Mouse (Mus musculus): ENCODE measurements around the gene Olfm1. TPM values are rescaled to one million over a fixed set of nuclear protein-coding genes. Genes with fewer than 3 reads are reported as not detected.
A peak's percentile ranks its signal among the peaks of the same experiment; 100 is the strongest.

Olfm1 gene
- polyA plus RNA-seq, 1 experiment from 2014 or later, result 267 TPM

GRCm38 (mm10) chr2:28173225-28174141 lies 19.3 kb upstream of the Olfm1 start:
- H3K4me3 ChIP-seq, result no peak overlapping the region
- H3K4me2 ChIP-seq, result no peak overlapping the region
- no peaks in the 10 kb centered on the region for H3K27me3 ChIP-seq
- no peak for ATAC-seq (ENCODE audit: low FRiP score)
- H3K36me3 ChIP-seq, result no peaks in the 10 kb centered on the region
- peaks cover 6% of the 10 kb centered on the region for H3K4me1 ChIP-seq (replicated peaks)
- no peak overlapping the region for H3K27ac ChIP-seq
- 84% methylated on average over 11 of the region's 11 CpGs for WGBS
- no peak overlapping the region for H3K9ac ChIP-seq
- no peaks in the 10 kb centered on the region for H3K9me3 ChIP-seq

- H3K9me3 ChIP-seq, result no peaks in the 10 kb centered on the region
- no peak overlapping the region for H3K27ac ChIP-seq
- H3K9ac ChIP-seq, result no peak overlapping the region
- 82% methylated on average over 3 of the region's 3 CpGs for WGBS
- ATAC-seq (ENCODE audit: low FRiP score), result no peak
- no peaks in the 10 kb centered on the region for H3K27me3 ChIP-seq
- no peak overlapping the region for H3K4me3 ChIP-seq
- no peak overlapping the region for H3K4me2 ChIP-seq
- H3K36me3 ChIP-seq, result no peaks in the 10 kb centered on the region
- peaks cover 2% of the 10 kb centered on the region; the same call in 1 of the 2 replicates for H3K4me1 ChIP-seq (replicated peaks)
Measured at GRCm38 (mm10) chr2:28174441-28174840, 18.4 kb upstream of the Olfm1 start.

- no peaks in the 10 kb centered on the region for H3K27me3 ChIP-seq
- H3K9ac ChIP-seq, result no peak overlapping the region
- H3K27ac ChIP-seq, result no peak overlapping the region
- H3K4me2 ChIP-seq, result no peak overlapping the region
- no peaks in the 10 kb centered on the region for H3K36me3 ChIP-seq
- 81% methylated on average over 6 of the region's 6 CpGs for WGBS
- no peak for ATAC-seq (ENCODE audit: low FRiP score)
- H3K9me3 ChIP-seq, result no peaks in the 10 kb centered on the region
- H3K4me3 ChIP-seq, result no peak overlapping the region
- H3K4me1 ChIP-seq (replicated peaks), result no peaks in the 10 kb centered on the region
Measured at GRCm38 (mm10) chr2:28178600-28178999, 14.2 kb upstream of the Olfm1 start.

GRCm38 (mm10) chr2:28180053-28180452 lies 12.7 kb upstream of the Olfm1 start:
- no peak for ATAC-seq (ENCODE audit: low FRiP score)
- no peaks in the 10 kb centered on the region for H3K9me3 ChIP-seq
- no peak overlapping the region for H3K4me2 ChIP-seq
- no peaks in the 10 kb centered on the region for H3K36me3 ChIP-seq
- no peaks in the 10 kb centered on the region for H3K4me1 ChIP-seq (replicated peaks)
- WGBS, result 85% methylated on average over 3 of the region's 3 CpGs
- H3K4me3 ChIP-seq, result no peak overlapping the region
- no peak overlapping the region for H3K9ac ChIP-seq
- H3K27me3 ChIP-seq, result no peaks in the 10 kb centered on the region
- no peak overlapping the region for H3K27ac ChIP-seq

- Histone ChIP-seq H3K27ac (peak overlapping the region; percentile 52; the same call in 1 of the 2 replicates), H3K4me1 (replicated peaks) (peaks cover 17% of the 10 kb centered on the region), H3K4me2 (no peak overlapping the region), H3K36me3 (no peaks in the 10 kb centered on the region), H3K4me3 (no peak overlapping the region), H3K9me3 (no peaks in the 10 kb centered on the region), H3K27me3 (no peaks in the 10 kb centered on the region), H3K9ac (no peak overlapping the region)
- WGBS, result 28% methylated on average over 8 of the region's 8 CpGs
- no peak for ATAC-seq (ENCODE audit: low FRiP score)
Measured at GRCm38 (mm10) chr2:28188398-28188944, 4.3 kb upstream of the Olfm1 start.

GRCm38 (mm10) chr2:28193690-28194087 lies 897 bp downstream of the Olfm1 start:
- peak overlapping the region; percentile 80 for H3K4me3 ChIP-seq
- no peaks in the 10 kb centered on the region for H3K27me3 ChIP-seq
- H3K9ac ChIP-seq, result peak overlapping the region; percentile 94
- H3K36me3 ChIP-seq, result no peaks in the 10 kb centered on the region
- peak overlapping the region; percentile 75 for H3K4me2 ChIP-seq
- H3K27ac ChIP-seq, result peak overlapping the region; percentile 94
- no peaks in the 10 kb centered on the region for H3K9me3 ChIP-seq
- ATAC-seq (ENCODE audit: low FRiP score), result peak; percentile 62
- WGBS, result 8% methylated on average over 12 of the region's 12 CpGs
- H3K4me1 ChIP-seq (replicated peaks), result peaks cover 63% of the 10 kb centered on the region

- Histone ChIP-seq H3K4me3 (peak overlapping the region; percentile 80), H3K9me3 (no peaks in the 10 kb centered on the region), H3K27me3 (no peaks in the 10 kb centered on the region), H3K4me2 (peak overlapping the region; percentile 75), H3K9ac (peak overlapping the region; percentile 94), H3K36me3 (no peaks in the 10 kb centered on the region), H3K27ac (peak overlapping the region; percentile 56), H3K4me1 (replicated peaks) (peaks cover 72% of the 10 kb centered on the region)
- WGBS, result 48% methylated on average over 6 of the region's 6 CpGs
- no peak for ATAC-seq (ENCODE audit: low FRiP score)
Measured at GRCm38 (mm10) chr2:28194962-28195617, 2.3 kb downstream of the Olfm1 start.

- ATAC-seq (ENCODE audit: low FRiP score), result no peak
- Histone ChIP-seq H3K9ac (peak overlapping the region; percentile 94), H3K4me3 (peak overlapping the region; percentile 80), H3K9me3 (no peaks in the 10 kb centered on the region), H3K4me2 (peak overlapping the region; percentile 75), H3K27me3 (no peaks in the 10 kb centered on the region), H3K4me1 (replicated peaks) (peaks cover 72% of the 10 kb centered on the region), H3K36me3 (no peaks in the 10 kb centered on the region), H3K27ac (peak overlapping the region; percentile 56; the same call in 1 of the 2 replicates)
- WGBS, result 37% methylated on average over 8 of the region's 8 CpGs
Measured at GRCm38 (mm10) chr2:28195726-28196125, 2.9 kb downstream of the Olfm1 start.

GRCm38 (mm10) chr2:28201441-28201841 lies 8.6 kb downstream of the Olfm1 start:
- ATAC-seq (ENCODE audit: low FRiP score), result no peak
- no peak overlapping the region for H3K4me2 ChIP-seq
- no peak overlapping the region for H3K27ac ChIP-seq
- 0 out of 2 replicates have a peak overlapping the region, but pooled peaks have one; percentile 39 for H3K9ac ChIP-seq
- 82% methylated on average over 3 of the region's 3 CpGs for WGBS
- H3K9me3 ChIP-seq, result no peaks in the 10 kb centered on the region
- H3K4me1 ChIP-seq (replicated peaks), result peaks cover 57% of the 10 kb centered on the region
- H3K27me3 ChIP-seq, result 0 out of 2 replicates have a peak, but pooled peaks cover 3% of the 10 kb centered on the region
- H3K36me3 ChIP-seq, result no peaks in the 10 kb centered on the region
- H3K4me3 ChIP-seq, result no peak overlapping the region

- Histone ChIP-seq H3K4me3 (no peak overlapping the region), H3K9me3 (no peaks in the 10 kb centered on the region), H3K27ac (peak overlapping the region; percentile 84), H3K4me1 (replicated peaks) (peaks cover 60% of the 10 kb centered on the region), H3K4me2 (0 out of 2 replicates have a peak overlapping the region, but pooled peaks have one; percentile 96), H3K27me3 (0 out of 2 replicates have a peak, but pooled peaks cover 3% of the 10 kb centered on the region), H3K9ac (peak overlapping the region; percentile 95; the same call in 1 of the 2 replicates), H3K36me3 (peaks cover 10% of the 10 kb centered on the region)
- WGBS, result 5% methylated on average over 9 of the region's 9 CpGs
- ATAC-seq (ENCODE audit: low FRiP score), result peak; percentile 26; the same call in 1 of the 2 replicates
Measured at GRCm38 (mm10) chr2:28204167-28204566, 11.4 kb downstream of the Olfm1 start.

- H3K9ac ChIP-seq, result peak overlapping the region; percentile 95; the same call in 1 of the 2 replicates
- peak overlapping the region; percentile 96 for H3K4me2 ChIP-seq
- peaks cover 10% of the 10 kb centered on the region for H3K36me3 ChIP-seq
- peak overlapping the region; percentile 84 for H3K27ac ChIP-seq
- WGBS, result 16% methylated on average over 19 of the region's 19 CpGs
- ATAC-seq (ENCODE audit: low FRiP score), result peak; percentile 34; the same call in 1 of the 2 replicates
- no peaks in the 10 kb centered on the region for H3K9me3 ChIP-seq
- H3K27me3 ChIP-seq, result 0 out of 2 replicates have a peak, but pooled peaks cover 3% of the 10 kb centered on the region
- peak overlapping the region; percentile 73 for H3K4me3 ChIP-seq
- peaks cover 60% of the 10 kb centered on the region for H3K4me1 ChIP-seq (replicated peaks)
Measured at GRCm38 (mm10) chr2:28204677-28205466, 12.1 kb downstream of the Olfm1 start.

Data from hindbrain, embryonic 13.5 days (tissue).